Mouse (Mus musculus): ENCODE data around the gene Cfi. TPM values are rescaled to one million over a fixed set of nuclear protein-coding genes. Genes with fewer than 3 reads are reported as not detected.

The Cfi gene
- not detected for total RNA-seq (2021)
- long read RNA-seq, experiment 1, result 0 reads
- long read RNA-seq, experiment 2, result 0 reads

GRCm38 (mm10) chr3:129835388-129835934 is at the start of gene Cfi:
TSS of gene Cfi (plus strand) at chr3:129835884.
- DNase-seq, result no peak

GRCm38 (mm10) chr3:129793801-129794200 is 41.9 kb upstream of the Cfi start:
- no peak for DNase-seq

GRCm38 (mm10) chr3:129797341-129797740 is 38.3 kb upstream of the Cfi start:
- DNase-seq, result no peak

- no peak for DNase-seq
These were observed 37.1 kb upstream of the Cfi start for GRCm38 (mm10) chr3:129798551-129798950.

GRCm38 (mm10) chr3:129799011-129799410 is 36.7 kb upstream of the Cfi start:
- no peak for DNase-seq

GRCm38 (mm10) chr3:129803765-129804164 is 31.9 kb upstream of the Cfi start, which contains the start of gene Lrit3:
TSS of gene Lrit3 (minus strand) at chr3:129804030.
- DNase-seq, result no peak

- no peak for DNase-seq
These were observed 14.8 kb upstream of the Cfi start for GRCm38 (mm10) chr3:129820847-129821246.

GRCm38 (mm10) chr3:129821736-129822135 is 13.9 kb upstream of the Cfi start:
- DNase-seq, result no peak

- no peak for DNase-seq
These were observed 13.4 kb upstream of the Cfi start, which contains the start of gene Rrh for GRCm38 (mm10) chr3:129822206-129822775. TSS of gene Rrh (minus strand) at chr3:129822587.

- no peak for DNase-seq
These were observed 12.4 kb upstream of the Cfi start for GRCm38 (mm10) chr3:129823293-129823692.

GRCm38 (mm10) chr3:129824146-129824545 is 11.5 kb upstream of the Cfi start:
- no peak for DNase-seq

GRCm38 (mm10) chr3:129824891-129825290 is 10.8 kb upstream of the Cfi start:
- no peak for DNase-seq

- DNase-seq, result no peak
These were observed 9.0 kb upstream of the Cfi start for GRCm38 (mm10) chr3:129826691-129827090.

- DNase-seq, result no peak
These were observed 8.0 kb upstream of the Cfi start for GRCm38 (mm10) chr3:129827691-129828090.

- no peak for DNase-seq
These were observed 5.1 kb upstream of the Cfi start for GRCm38 (mm10) chr3:129830626-129831025.

GRCm38 (mm10) chr3:129831035-129831568 is 4.6 kb upstream of the Cfi start, which contains the start of gene Gar1:
TSS of gene Gar1 (minus strand) at chr3:129831396.
- peak; percentile 94 for DNase-seq

GRCm38 (mm10) chr3:129836051-129836697 is 490 bp downstream of the Cfi start:
- no peak for DNase-seq

GRCm38 (mm10) chr3:129836965-129837364 is 1.3 kb downstream of the Cfi start:
- no peak for DNase-seq

- DNase-seq, result no peak
These were observed 2.3 kb downstream of the Cfi start for GRCm38 (mm10) chr3:129838017-129838416.

- DNase-seq, result no peak
These were observed 10.2 kb downstream of the Cfi start for GRCm38 (mm10) chr3:129845868-129846267.

GRCm38 (mm10) chr3:129846846-129847245 is 11.2 kb downstream of the Cfi start:
- no peak for DNase-seq

- no peak for DNase-seq
These were observed 26.9 kb downstream of the Cfi start for GRCm38 (mm10) chr3:129862592-129862991.

GRCm38 (mm10) chr3:129863698-129864097 is 28.0 kb downstream of the Cfi start:
- no peak for DNase-seq
